Mouse (Mus musculus) testis, postnatal 10 days (tissue): ENCODE results near the gene Ssxb5.
A peak's percentile ranks its signal among the peaks of the same experiment; 100 is the strongest.
"Not testable (repeated sequence)": the region's sequence is repeated elsewhere in the genome, so short reads cannot be mapped to it uniquely, and the experiment has no call there.

Experiments used
- DNase-seq: peaks from one replicate; pipeline ENCODE4 v3.0.0; 2021; ENCODE audit warnings: low spot score

Ssxb5 gene

GRCm38 (mm10) chrX:8803391-8803790 is at the start of gene Ssxb5:
TSS of gene Ssxb5 (plus strand) at chrX:8803691.
- not testable (repeated sequence) for DNase-seq

- peak; percentile 79 for DNase-seq
These were observed 28.6 kb downstream of the Ssxb5 start for GRCm38 (mm10) chrX:8832043-8832442.

- no peak for DNase-seq
These were observed 40.2 kb downstream of the Ssxb5 start, which contains the start of gene Gm6592 for GRCm38 (mm10) chrX:8843694-8844093. TSS of gene Gm6592 (plus strand) at chrX:8843994.

- no peak for DNase-seq
These were observed 49.0 kb downstream of the Ssxb5 start for GRCm38 (mm10) chrX:8852486-8852885.
